Mouse (Mus musculus) ZHBTc4 (cell line): ENCODE data around the gene Defb28.

Experiments used
- DNase-seq: peaks from one replicate; pipeline ENCODE4 v3.0.0-alpha.2; 2011; ENCODE audit warnings: low read depth, low spot score

The Defb28 gene

DNA sequence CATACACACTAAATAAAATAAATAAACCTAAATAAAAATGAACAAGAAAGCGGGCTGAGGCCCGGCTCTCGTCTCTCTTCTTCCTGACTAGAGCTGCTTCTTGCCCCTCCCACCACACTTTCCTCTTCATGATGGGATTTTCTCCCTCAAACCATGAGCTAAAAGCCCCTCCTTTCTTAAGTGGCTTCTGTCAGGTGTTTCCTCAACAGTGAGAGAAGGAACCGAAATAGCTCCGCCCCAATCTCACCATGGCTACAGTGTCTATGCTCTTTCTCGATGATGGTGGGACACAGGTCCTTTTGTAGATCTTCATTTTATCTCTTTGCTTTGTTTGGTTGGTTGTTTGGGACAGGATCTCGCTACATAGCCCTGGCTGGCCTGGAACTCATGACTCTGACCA is 38.6 kb downstream of the Defb28 start:
- no peak for DNase-seq

DNA sequence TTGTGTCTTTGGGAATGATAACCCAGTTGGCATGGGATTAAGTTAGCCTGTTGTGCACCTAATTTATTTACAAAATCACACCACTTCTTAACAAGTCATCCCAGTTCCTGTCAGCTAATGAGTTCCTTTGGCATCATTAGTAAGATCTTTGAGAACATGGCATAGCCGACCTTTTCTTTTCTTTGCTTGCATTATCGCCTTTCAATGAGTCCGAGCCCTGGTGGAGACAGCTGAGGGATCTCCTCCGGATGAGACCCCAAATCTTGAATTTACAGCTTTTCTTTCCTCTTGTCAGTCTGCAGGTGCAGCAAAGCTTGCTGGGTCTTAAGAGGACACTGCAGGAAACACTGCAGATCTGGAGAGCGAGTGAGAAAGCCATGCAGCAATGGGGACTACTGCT is 51.0 kb downstream of the Defb28 start, which contains the start of gene Gm17416:
Gene Gm17416, plus strand, starts transcription at position 301 of the 400 bp plus-strand sequence.
- DNase-seq, result no peak

DNA sequence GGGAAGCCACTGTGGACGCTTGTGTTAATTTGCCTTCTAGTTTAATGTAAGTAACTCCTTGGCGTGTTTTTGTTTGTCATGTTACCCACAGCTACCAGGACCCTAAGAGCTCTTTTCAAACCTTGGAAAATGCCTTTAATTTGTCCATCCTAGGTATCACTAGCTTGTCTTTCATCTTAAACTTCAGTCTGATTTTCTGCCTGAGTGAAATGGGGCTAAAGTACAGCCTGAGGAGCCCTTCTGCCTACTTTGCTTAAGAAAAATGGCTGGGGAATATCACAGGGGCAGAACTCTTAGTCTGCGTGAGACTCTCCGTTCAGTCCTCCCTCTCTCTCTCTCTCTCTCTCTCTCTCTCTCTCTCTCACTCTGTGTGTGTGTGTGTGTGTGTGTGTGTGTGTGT is 51.8 kb downstream of the Defb28 start:
- DNase-seq, result no peak

DNA sequence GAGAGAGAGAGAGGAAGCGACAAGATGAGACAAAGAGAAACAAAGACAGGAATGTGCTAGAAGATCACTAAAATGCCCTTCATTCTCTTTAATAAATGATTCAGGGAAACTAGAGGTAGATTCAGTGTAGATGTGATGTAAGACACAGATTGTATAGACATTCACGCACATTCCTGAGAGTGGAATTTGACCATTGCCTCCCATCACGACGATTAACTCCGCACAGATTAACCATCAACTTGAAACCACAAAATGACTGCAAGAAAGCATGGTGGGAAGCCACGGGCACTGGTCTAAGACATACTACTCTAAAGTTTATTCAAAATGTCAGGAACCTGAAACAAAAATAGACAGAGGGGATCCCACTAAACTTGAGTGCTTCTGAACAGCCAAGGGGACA is 52.3 kb downstream of the Defb28 start:
- DNase-seq, result no peak
